In genomic region chr14:25325887-25326286, GRCm38 (mm10) we compare ENCODE assay signal across 22 mouse cellular contexts.
DNase-seq lines count a peak whose midpoint lies in the region; ATAC-seq and TF ChIP-seq lines count a peak whose summit lies in the region.
"Had no signal": no experiment of that assay in that cellular context is flagged by ENCODE, and none has a peak within 500 bp of the region (broad histone marks: within the 10 kb centered on the region; RNA-seq: fewer than 3 reads in every experiment).

No protein-coding gene starts in this region.

- no peak overlapping the region for H3K4me3 ChIP-seq in bone marrow, adult 2 months (replicated peaks; ENCODE audit: control insufficient read depth, low read depth, low read length)
- H3K4me3 ChIP-seq in midbrain, embryonic 11.5 days (ENCODE audit: low read depth, low read length), result no peak overlapping the region
- H3K4me3 ChIP-seq: embryonic facial prominence, embryonic 10.5 days; forebrain, embryonic 13.5 days; heart, embryonic 13.5 days; hindbrain, embryonic 12.5 days had no signal

- no peak overlapping the region for H3K27ac ChIP-seq in bone marrow, adult 2 months (ENCODE audit: control insufficient read depth, insufficient read depth, low read depth, low read length, poor library complexity)
- no peak overlapping the region for H3K27ac ChIP-seq in midbrain, embryonic 11.5 days (ENCODE audit: low read depth, low read length)
- H3K27ac ChIP-seq: embryonic facial prominence, embryonic 10.5 days; forebrain, embryonic 13.5 days; heart, embryonic 13.5 days; hindbrain, embryonic 12.5 days had no signal

- no peak overlapping the region for H3K4me2 ChIP-seq in midbrain, embryonic 11.5 days
- H3K4me2 ChIP-seq: forebrain, embryonic 13.5 days; heart, embryonic 13.5 days; hindbrain, embryonic 12.5 days had no signal

- H3K4me1 ChIP-seq in bone marrow, adult 2 months (ENCODE audit: control insufficient read depth, insufficient read depth, low read length), result no peaks in the 10 kb centered on the region; the same call in 1 of the 2 replicates
- 0 out of 2 replicates have a peak, but pooled peaks cover 2% of the 10 kb centered on the region for H3K4me1 ChIP-seq in midbrain, embryonic 11.5 days (ENCODE audit: control insufficient read depth, insufficient read depth, low read length)

- 64% methylated on average over 3 of the region's 3 CpGs for WGBS in bone marrow, adult 2 months
- 96% methylated on average over 3 of the region's 3 CpGs for WGBS in midbrain, embryonic 11.5 days

- intact Hi-C loops in heart, postnatal 10 days (cut with DNase I), result no loop called here

- no peaks in the 10 kb centered on the region for H3K27me3 ChIP-seq in midbrain, embryonic 11.5 days (ENCODE audit: control insufficient read depth, insufficient read depth, low read length)
- H3K27me3 ChIP-seq: forebrain, embryonic 13.5 days; heart, embryonic 13.5 days; hindbrain, embryonic 12.5 days had no signal

- H3K36me3 ChIP-seq in midbrain, embryonic 11.5 days (ENCODE audit: control insufficient read depth, insufficient read depth, low read length), result no peaks in the 10 kb centered on the region
- H3K36me3 ChIP-seq: embryonic facial prominence, embryonic 10.5 days; heart, embryonic 13.5 days; hindbrain, embryonic 12.5 days had no signal

- H3K9ac ChIP-seq in midbrain, embryonic 11.5 days (ENCODE audit: low read length), result no peak overlapping the region
- H3K9ac ChIP-seq: forebrain, embryonic 13.5 days; forebrain, postnatal 0 days; heart, embryonic 13.5 days; hindbrain, embryonic 12.5 days had no signal

- ATAC-seq in neutrophil, adult 5-6 weeks (ENCODE audit: extremely low read depth, insufficient number of reproducible peaks, low FRiP score, poor library complexity, severe bottlenecking), result peak; percentile 24; the same call in 1 of the 2 replicates
- ATAC-seq in megakaryocyte-erythroid progenitor cell, adult 5-6 weeks (replicated peaks; ENCODE audit: low FRiP score, low TSS enrichment, poor library complexity, severe bottlenecking), result no peak
- ATAC-seq in midbrain, embryonic 11.5 days (ENCODE audit: low FRiP score), result no peak
- ATAC-seq: forebrain, embryonic 13.5 days; forebrain, postnatal 0 days; hindbrain, embryonic 16.5 days; inflammation-experienced regulatory T-cells, adult 6 months had no signal

- peak; percentile 86 for DNase-seq in heart, adult 11 months
- no peak for DNase-seq in heart, postnatal 10 days
- peak; percentile 75 for DNase-seq in A20 (ENCODE audit: low read depth, low spot score)
- no peak for DNase-seq in frontal cortex, postnatal 36 days (ENCODE audit: low spot score in 2 of 2)
- DNase-seq in midbrain, embryonic 11.5 days (ENCODE audit: low spot score, missing footprints), result no peak
- DNase-seq: adrenal gland, adult 8-10 months; adrenal gland, postnatal 36 days; cerebellum, adult 11-12 months; cerebellum, adult 9-10 months; cerebellum, postnatal 36 days; forebrain, postnatal 0 days; gastrocnemius, postnatal 14 days; heart, postnatal 4 days had no signal

- no peak for TF ChIP-seq POLR2A in bone marrow, adult 2 months (IDR thresholded peaks at IDR 0.05; ENCODE audit: borderline replicate concordance, control insufficient read depth, low read depth, low read length)

- TF ChIP-seq CTCF in bone marrow, adult 2 months (IDR thresholded peaks at IDR 0.05; ENCODE audit: control insufficient read depth, insufficient read depth, low read length), result 0 out of 2 replicates have a peak, but pooled peaks have one; percentile 3

- H3K9me3 ChIP-seq in midbrain, embryonic 11.5 days (ENCODE audit: control insufficient read depth, low read length), result no peaks in the 10 kb centered on the region
- H3K9me3 ChIP-seq: embryonic facial prominence, embryonic 10.5 days; forebrain, embryonic 13.5 days; heart, embryonic 13.5 days; hindbrain, embryonic 12.5 days had no signal

Comparison
In these comparisons a context has a peak if more than half of its experiments do, and no peak if none do; other contexts are left out.
1. DNase-seq: peak in heart, adult 11 months (single experiment) and A20 (single experiment); none in heart, postnatal 10 days (0 of 2), frontal cortex, postnatal 36 days (0 of 2) and midbrain, embryonic 11.5 days (single experiment).